Mouse (Mus musculus): ENCODE data around the gene Imp4.

DNA sequence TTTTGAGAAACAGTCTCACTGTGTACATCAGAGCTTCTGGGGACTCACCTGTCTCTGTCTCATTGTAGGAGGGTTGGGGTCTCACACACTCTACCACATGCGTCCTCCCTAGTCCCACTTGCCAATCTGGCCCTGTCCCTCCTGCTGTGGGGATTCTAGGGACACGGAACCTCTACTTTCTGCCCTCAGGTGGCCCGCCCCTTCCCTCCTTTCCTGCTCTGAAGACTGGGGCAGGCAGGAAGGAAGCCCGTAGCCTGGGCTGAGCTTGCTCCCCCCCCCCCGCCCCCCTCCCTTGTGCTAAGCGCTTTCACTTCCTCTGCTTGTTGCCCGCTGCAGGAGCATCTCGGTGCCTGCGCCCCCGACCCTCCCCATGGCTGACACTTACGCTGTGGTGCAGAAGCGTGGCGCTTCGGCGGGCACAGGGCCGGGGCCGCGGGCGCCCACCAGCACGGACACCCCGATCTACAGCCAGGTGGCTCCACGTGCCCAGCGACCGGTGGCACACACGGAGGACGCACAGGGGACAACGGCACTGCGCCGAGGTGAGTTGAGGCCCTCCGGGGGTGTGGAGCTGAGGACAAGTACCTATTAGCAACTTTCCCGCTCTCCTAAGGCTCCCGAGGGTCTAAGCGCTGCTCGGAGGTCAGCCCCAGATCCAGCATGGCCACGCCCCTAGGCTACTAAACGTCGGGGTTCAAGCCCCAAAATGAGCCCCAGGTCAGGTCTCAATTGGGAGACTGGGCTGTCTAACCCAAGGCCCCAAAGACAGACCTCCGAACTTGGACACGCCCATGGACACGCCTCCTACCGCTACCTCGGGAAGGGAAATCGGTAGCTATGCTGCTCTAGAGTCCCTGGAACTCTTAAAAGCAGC, 33.0 kb downstream of the Imp4 start:
- no peak for TF ChIP-seq GATA1 (IDR thresholded peaks at IDR 0.05; ENCODE audit: low read length)
- TF ChIP-seq TAL1 (IDR thresholded peaks at IDR 0.05; ENCODE audit: low read length) = no peak
